Mouse (Mus musculus) NIH3T3 (cell line): ENCODE measurements at regions not wholly inside any gene's neighbourhood (a gene's known extent, or its start where the extent isn't known, plus 50 kb on each side); places are given as distances from the start of the nearest gene placed in this dataset.

Experiments
- DNase-seq: peaks from one replicate; pipeline ENCODE4 v3.0.0-alpha.2; 2012; ENCODE audit warnings: low read depth

DNA sequence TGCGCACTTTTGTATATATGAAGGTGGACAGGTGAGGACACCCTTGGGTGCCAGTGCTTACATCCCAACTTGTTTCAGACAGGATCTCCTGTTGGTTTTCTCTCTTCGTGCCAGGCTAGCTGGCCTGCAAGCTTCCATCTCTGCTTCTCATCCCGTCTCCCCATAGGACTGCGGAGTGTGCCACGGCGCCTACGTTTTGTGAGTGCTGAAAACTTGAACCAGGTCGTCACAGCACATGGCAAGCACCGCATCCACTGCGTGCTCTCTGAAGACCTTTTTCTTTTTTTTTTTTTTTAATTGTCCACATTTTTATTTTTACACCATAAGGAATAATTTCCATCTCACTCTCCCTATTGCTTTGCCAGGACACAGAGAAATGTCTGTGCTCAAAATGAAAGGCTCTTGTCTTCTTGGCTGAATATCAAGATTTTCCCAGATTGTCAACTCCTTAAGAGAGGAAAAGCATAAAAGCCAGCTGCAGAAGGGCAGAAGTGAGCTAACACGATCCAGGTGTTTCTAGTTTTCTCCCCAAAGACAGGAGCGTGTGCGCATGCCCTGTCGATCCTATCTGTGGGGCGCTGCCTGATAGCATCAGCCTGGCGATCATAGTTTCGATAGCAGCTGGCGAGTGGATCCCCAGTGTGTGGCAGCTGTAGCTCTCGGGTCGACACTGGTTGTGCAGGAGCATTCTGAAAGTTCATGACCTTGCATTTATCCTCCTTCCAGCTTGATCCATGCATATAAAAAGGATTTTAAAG is 326.4 kb upstream of the Ddhd1 start:
- DNase-seq, result no peak

DNA sequence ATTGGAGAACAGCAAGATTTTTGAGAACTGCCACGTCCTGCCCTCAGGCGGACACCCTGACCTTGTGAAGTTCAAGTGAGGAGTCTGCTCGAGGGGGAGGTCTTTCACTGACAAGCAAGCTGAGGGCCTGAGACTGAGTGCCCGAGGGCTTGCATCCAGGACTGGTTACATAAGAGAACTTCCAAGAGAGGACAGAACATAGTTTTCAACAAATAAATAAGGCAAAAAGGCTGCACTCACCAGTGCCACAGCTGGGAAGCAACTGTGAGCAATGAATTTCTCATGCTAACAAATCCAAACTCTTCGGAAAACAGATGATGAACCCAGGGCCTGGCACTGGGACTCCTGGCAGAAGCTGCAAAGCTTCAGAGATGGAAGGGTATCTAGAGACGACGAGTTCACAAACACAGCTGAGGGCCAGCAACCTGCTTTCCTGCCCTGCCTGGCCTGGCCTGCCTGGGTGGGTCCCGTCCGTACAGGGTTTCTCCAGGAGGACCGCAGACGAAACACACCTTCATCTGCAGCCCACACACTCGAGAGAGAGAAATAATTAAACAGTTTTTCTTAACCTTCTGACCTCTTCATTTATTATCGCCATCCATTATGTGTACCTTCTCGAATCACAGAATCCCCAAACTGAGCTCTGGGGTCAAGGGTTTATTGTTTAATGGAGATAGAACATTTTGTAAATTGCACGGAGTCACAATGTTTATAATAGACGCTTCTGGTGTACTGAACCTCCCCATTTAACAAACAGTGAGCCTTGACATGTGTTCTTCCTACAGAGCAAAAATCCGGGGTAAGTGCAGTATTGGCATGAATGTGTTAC is 334.3 kb upstream of the Ddhd1 start:
- DNase-seq, result no peak

DNA sequence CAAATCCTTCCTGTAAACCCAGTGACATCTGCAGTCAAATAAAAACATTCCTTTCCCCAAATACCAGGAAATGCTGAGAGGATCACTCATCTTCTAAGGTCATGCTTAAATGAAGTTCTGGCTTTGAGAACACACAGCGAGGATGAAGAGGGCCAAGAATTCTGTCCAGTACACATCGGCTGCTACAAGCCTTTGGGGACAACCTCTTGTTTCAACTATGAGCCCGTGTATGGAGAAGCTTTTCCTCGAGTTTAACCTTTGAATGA is 334.9 kb upstream of the Ddhd1 start:
- no peak for DNase-seq

DNA sequence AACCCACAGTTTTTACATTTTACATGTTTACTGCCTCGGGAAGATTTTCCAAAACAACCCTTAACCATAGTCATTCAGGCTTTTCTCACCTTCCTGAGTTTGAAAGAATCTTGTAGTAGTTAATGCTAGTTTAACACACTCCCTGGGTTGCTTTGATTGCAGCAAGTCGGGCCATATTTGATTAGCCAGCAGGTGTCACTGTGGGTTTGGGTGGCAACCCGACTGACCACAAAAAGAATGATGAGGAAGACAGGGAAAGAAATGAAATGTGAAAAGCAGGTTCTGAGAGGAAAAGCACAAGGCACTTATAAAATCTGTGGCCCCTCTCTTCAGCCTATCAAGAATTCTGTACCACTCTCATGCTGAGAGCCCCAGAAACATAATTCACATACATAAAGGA is 335.7 kb upstream of the Ddhd1 start:
- peak; percentile 76 for DNase-seq

DNA sequence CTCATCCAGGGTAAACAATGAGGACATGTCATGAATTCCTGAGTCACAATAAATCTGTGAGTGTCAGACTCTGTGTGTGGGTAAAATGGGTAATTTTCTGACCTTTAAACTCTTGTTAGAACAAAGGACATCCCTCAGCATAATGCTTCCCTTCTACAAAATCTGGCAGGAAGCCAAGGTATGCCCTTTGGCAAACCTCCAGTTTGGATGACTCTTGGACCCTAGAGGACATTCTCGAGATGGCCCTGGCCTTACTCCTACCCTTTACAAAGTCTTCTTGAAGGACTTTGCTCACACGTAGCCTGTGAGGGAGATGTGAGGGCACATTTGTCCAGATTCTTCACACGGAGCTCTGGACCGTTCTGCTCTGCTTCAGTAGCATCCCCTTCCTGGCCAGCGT is 338.8 kb upstream of the Ddhd1 start:
- DNase-seq, result no peak

DNA sequence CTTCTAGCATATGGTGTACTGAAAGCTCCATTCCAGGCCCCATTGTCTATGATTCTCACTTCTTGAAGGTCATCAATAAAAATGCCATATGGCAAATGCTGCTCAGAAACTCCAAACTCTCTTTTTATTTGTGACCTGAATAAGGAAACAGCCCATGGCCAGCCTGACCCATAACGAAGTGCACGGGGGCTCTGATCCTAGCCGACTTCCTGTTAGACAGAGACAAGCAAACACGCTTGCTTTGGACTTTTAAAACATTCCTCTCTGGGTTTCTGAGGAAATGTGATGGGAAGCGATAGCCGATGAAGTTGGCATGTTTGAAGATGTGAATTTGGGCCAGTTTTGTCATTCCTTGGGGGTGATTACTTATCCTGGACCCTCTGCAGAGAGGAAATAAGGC is 346.1 kb upstream of the Ddhd1 start:
- DNase-seq, result no peak

DNA sequence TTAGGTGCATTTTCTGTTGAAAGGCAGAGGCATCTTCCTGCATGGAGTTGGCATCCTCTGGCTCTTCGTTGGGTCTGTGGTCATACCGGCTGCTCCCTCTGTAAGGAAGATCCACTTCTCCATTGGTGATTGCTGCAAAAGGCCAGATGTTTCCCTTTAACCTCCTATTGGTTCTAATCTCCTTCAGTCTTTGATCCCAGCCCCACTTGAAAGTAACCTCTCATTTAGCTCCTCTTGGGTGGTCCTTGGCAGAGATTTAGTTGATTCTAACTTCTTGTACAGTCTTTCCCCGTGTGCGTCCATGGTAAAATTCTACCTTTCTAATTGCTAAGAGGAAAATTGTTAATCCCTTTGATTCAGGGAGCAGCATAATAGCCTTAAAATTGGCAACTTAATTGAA is 347.4 kb upstream of the Ddhd1 start:
- DNase-seq, result no peak

DNA sequence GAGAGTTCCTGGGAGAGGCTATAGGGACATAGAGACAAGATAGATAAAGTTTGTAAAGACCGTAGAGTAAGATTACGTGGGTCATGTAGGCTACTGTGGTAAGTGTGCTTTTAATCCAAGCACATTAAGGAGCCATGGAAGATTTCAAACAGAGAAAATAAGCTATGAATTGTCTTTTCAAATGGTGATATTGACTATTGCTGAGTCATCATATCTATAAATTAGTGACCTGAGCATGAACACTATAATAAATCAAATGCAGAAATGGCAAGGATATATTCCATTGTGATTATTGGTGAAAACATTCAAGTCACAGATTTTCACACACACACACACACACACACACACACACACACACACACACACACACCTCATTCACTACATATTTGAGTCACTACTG is 355.3 kb upstream of the Ddhd1 start:
- no peak for DNase-seq

DNA sequence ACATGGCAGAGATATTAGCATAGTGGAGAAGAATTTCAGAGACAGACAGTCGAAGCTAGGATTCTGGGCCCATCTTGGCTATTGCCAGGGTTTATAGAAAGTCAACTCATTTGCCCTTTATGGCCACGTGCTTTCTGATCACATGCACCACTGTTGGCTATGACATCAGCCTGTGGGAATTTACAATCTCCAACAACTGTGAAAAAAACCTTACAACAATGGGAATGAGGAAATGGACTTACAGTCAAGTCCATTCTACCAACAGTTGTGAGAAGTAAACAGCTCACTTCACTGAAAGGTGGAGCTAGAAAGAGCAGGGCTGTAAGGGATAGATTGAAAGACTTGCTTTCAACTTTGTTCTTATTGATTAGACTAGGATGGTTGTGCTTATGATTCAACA is 356.1 kb upstream of the Ddhd1 start:
- DNase-seq, result no peak

DNA sequence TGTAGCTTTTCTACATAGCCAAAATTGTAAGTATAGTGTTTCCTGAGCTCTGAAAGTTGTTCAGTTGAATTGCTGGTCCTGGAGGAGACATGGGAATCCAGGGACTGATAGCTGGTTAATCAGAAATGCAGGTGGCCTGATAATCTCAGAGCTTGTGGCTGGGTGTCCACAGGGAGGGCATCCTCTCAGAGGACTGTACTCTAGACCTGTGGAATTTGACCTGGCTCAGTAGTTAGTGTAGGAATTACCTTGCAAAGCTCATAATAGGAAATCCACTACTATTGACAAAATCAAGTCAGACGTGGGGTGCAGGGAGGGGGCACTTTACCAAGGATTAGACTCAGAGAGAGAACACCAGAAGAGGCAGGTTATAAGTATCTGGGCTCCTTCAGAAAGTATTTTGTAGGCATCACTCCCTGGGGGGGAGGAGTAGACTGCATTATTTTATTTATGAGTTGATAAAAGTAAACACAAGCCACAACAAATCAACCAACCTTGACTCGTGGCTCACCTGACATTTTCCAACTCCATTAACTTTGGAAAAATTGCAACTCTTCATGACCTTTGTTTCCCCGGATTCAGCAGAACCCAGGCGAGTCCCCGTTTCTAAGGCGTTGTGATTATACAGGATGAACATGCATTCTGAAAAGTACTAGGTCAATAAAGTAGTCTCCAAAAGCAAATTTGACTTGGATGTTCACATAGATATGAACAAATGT is 357.9 kb upstream of the Ddhd1 start:
- DNase-seq, result no peak

DNA sequence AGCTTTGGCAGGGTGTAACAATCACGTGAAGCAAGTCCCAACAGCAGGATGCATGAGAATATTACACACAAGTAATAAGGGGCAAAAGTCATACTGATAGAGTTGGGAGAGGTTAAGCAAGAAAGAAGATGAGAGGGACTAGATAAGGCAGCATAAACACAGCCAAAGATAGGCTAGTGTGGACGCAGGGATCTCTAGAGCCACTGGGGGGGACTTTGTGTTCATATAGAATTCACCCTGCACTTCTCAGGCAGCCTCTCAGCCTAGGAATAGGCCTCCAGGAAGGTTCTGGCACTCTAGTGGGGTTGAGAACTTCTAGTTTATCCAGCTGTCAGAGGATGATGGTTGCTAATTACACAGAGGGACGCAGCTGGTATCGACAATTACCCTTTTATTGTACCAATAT is 358.8 kb upstream of the Ddhd1 start:
- no peak for DNase-seq

DNA sequence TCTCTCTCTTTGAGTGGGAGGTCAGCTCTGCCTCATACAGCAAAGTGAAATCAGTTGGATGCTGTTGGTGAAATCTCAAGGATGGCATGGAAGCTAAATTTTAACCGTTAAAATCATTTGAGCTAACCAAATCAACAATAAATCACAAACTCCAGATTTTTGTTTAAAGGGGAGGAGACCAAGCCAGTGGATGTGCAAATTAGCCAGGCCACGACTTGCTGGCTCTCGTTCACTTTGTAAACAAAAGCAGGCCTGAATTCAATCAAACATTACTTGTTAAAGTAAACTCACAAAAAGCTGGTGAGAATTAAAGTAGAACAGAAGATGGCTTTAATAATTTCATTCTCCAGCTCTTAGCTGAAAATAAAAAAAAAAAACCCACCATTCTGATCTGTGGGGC is 359.3 kb upstream of the Ddhd1 start:
- DNase-seq, result no peak

DNA sequence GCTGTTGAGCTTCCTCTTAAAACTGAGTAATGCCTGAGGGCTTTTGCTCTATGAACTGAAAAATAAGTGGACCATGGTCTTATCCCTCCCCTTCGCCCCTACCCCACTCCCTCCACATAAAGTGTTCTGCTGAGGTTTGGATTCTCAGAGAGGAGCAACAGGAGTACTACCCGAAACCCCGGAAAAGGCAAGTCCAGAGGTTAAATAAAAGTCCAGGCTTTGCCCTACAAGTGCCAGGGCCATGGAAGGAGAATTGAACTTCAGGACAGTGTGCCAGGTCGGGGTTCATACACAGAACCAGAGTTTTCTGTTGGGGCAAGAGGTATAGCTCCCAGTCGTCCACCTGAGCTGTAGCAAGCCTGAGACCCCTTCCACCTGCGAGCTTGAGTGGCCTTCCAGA is 360.0 kb upstream of the Ddhd1 start:
- no peak for DNase-seq

DNA sequence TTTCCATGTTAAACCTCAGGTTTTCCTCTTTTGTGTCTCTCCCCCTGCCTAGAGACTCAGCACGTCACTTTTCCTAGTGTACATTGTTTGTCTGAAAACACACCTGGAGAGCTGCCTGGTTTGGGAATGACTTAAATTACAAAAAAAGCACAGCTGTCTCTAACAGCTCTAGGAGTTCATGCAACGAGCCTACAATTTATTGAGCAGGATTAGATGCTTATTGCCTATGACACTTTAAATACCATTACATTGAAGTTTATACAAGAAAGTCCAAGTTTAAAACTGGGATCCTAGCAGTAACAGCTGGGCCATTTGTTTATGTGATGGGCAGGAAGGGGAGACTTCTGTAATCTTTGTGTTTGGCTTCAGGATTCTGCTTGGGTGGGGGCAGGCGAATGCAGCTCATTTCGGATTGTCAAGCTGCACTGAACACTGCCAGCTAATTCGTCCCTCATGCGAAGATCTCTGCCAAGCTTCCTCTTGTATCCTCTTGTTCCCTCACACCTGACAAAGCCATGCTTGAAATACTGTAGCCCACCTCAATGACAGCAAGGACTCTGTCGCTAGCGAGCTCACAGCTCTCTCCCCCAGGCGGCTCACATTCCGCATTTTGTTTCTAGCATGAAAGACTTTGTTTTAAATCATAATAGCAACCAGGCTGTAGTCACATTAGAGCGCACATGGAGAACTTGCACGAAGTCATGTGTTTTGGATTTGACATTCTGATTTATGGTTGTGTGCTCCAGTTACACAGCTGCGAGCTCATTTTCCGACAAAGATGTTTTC is 359.8 kb upstream of the Gm15217 start:
- no peak for DNase-seq

DNA sequence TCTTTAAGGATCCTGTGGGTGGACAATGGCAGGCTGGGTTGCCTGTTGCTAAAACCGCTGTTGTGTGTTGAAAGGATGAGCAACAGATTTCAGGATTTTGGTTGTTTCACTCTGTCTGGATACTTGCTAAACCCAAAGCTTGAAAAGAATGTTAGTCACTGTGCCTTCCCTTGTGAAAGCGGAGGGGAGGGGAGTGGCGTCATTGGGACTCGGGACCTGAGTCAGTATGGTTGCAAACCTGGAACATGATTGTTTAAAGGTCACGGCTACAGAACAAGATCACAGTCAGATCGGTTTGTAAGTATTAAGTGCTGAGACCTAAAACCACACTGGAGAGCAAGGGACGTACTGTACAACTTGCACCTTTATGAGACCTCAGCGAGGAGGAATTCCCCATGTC is 344.9 kb upstream of the Gm15217 start:
- no peak for DNase-seq

DNA sequence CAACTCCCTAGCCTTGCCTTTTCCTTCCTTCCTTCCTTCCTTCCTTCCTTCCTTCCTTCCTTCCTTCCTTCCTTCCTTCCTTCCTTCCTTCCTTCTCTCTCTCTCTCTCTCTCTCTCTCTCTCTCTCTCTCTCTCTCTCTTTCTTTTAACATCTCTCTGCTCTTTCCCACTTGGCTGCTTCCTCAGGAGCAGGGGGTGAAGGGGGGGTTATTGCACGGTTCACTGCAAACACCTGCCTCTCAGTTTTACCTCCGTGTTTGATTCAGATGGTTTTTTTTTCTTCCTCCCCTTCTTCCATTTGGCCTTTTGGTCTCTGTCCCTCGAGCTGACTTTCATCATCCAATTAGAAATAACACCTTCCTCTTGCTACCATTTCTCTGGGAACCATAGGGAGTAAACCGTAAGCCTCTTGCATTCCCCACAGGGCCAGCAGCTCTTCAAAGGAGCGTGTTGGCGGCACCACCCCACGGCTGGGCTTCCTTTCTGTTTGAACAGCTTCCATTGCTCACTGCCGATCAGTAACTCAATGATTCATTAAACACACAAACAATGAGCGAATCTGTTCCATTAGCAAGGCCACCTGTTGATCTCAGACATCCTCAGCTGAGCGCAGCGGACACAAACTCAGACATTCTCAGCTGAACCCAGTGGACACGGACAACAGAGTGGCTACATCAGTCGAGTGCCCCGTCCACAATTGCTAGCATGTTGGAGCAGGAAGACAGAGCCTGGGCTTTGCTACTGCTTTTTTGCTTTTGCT is 318.4 kb upstream of the Gm15217 start:
- no peak for DNase-seq

DNA sequence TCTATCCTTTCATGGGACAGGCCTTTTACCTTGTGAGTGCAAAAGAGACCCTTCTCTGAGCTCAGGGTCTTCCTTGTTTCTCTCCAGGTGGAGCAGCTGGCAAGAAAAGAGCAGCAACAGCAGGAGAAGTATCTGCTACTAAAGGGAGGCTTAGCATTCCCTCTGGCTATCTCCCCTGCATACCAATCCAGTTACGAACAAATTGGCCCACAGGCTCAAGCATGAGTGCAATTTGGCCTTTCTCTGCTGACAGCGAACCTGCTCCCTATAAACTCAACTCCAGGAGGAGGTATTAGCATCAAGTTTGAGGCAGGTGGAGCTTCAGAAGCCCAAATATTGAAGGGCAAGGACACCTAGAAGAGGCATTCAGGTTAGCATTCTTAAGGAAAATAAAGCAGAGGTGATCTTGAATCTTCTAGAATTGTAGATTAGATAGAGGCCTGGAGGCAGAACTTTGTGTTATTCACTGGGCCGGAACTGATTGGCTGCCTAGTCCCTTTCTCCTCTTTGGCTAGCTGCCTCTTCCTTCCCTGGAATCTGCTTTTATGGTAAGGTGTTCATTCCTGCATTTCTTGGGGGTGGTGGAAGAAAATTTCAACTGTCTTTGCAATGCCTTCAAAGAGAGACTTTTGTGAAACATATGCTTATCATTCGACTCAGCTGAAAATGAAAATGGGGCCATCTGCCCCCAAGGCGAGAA is 312.0 kb upstream of the Gm15217 start:
- DNase-seq, result peak; percentile 15

DNA sequence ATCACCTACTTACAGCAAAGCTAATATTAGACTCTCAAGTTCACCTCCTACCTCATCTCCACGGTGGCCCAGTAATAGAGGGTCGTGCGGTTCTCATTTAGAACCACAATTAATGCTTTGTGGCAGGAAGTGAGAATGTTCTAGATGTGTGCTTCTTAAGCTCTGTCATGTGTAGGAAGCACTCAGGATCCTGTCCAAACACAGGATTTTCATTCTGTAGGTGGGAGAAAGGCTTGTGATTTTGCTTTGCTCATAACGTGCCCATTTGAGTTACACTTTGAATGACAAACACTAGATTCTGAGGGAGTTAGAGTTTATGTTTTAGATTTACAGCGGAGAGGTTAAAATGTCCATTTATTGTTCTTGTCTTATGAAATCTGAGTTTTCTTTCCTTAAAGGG is 308.0 kb upstream of the Gm15217 start:
- no peak for DNase-seq

DNA sequence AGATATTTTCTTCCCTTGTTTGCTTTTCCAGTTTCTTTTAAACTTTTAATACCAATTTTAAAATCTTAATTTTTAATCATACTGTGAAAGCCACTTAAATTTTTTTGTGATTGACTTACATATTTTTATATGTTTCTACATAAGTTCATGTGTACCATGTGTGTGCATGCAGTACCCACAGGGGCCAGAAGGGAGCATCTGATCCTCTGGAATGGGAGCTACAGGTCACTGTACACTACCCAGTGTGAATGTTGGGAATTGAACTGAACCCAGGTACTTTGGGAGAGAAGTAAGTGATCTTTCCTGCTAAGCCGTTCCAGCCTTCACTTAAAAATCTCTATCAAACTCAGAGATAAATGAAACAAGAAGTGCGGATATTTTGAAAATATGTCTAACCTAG is 302.5 kb upstream of the Gm15217 start:
- DNase-seq, result peak; percentile 2

DNA sequence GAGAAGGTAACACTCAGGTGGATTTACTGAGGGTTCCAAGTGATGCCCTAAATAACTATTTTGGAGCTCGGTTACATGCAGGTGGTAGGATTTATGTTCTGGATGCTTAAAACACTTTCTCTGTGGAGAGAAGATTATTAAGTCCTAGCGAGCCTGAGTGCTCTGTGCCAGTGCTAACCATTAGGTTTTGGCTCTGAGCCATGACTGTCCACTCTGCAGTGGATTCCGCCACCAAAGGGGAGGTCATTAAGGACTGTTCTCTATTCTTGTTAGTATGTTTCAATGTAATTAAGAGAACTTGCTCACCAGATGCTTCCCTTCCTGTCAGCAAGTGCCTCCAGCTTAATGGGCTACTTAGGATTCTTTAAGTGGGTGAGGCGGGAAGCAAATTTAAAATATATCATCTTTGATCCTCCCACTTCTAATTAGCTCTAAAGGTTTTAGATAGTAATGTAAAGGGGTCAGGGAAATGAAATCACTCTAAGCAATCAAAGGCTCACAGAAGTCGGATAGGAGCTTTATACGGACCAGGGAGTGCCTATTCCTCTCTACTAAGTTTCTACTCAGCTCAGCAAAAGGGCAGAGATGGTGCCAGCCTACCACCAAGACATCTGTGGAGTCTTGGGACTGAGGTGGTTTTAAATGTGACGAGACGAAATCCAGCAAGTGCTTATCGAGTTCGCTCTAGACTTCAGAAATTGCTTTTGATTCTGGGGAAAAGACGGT is 301.6 kb upstream of the Gm15217 start:
- no peak for DNase-seq
